Mouse (Mus musculus) liver, embryonic 11.5 days (tissue): ENCODE measurements around the gene Eed. TPM values are rescaled to one million over a fixed set of nuclear protein-coding genes. Genes with fewer than 3 reads are reported as not detected.
A peak's percentile ranks its signal among the peaks of the same experiment; 100 is the strongest.

ENCODE experiments used
- ATAC-seq: fragments of 200-750 bp; cut with Nextera tagmentation; replicated peaks from 2 replicates; pipeline ENCODE4 v1.8.0; 2017; ENCODE audit warnings: moderate number of reproducible peaks, mild to moderate bottlenecking, moderate TSS enrichment, moderate library complexity; ENCODE audit not compliant: low FRiP score
- DNase-seq: peaks from one replicate; pipeline ENCODE4 v3.0.0-alpha.2; 2017; ENCODE audit warnings: low spot score
- H3K27ac ChIP-seq: fragments of 300-500 bp; sonication (generic); 2 replicates; pipeline ENCODE4 v1.5.1; 2014; ENCODE audit warnings: mild to moderate bottlenecking, low read depth, low read length, control low read depth
- H3K27me3 ChIP-seq: fragments of 300-500 bp; sonication (generic); replicated peaks from 2 replicates; pipeline ENCODE4 v1.6.1; 2014; ENCODE audit warnings: low read length, mixed read lengths; ENCODE audit not compliant: control insufficient read depth, insufficient read depth
- H3K36me3 ChIP-seq: fragments of 300-500 bp; sonication (generic); 2 replicates; pipeline ENCODE4 v1.6.1; 2014; ENCODE audit warnings: mild to moderate bottlenecking, low read length, moderate library complexity, mixed read lengths; ENCODE audit not compliant: control insufficient read depth, insufficient read depth
- H3K4me1 ChIP-seq: fragments of 300-500 bp; sonication (generic); replicated peaks from 2 replicates; pipeline ENCODE4 v1.6.1; 2014; ENCODE audit warnings: low read length, mixed read lengths; ENCODE audit not compliant: control insufficient read depth, insufficient read depth
- H3K4me2 ChIP-seq: fragments of 300-500 bp; sonication (generic); 2 replicates; pipeline ENCODE4 v1.6.1; 2014; ENCODE audit warnings: mild to moderate bottlenecking, control low read depth, moderate library complexity
- H3K4me3 ChIP-seq: fragments of 300-500 bp; sonication (generic); 2 replicates; pipeline ENCODE4 v1.5.1; 2014; ENCODE audit warnings: low read depth, low read length, control low read depth
- H3K9ac ChIP-seq: fragments of 300-500 bp; sonication (generic); 2 replicates; pipeline ENCODE4 v1.6.1; 2014; ENCODE audit warnings: low read depth, low read length, control low read depth
- H3K9me3 ChIP-seq: fragments of 300-500 bp; sonication (generic); 2 replicates; pipeline ENCODE4 v1.6.1; 2016; ENCODE audit warnings: low read length, inconsistent platforms, mixed read lengths; ENCODE audit not compliant: control insufficient read depth
- WGBS: fragments of 180-500 bp; shearing (Covaris S2); extraction: QIAGEN DNeasy Blood & Tissue Kit; methylation state at CpG from one replicate; pipeline ENCODE4 v1.1.7; 2014; 5-methylcytosine and 5-hydroxymethylcytosine counted together
- polyA plus RNA-seq: library from polyadenylated mRNA; unstranded; fragments of >200 nt; fragmentation: Nextera tagmentation; extraction: Ambion mirVana; gene quantifications from 2 replicates; pipeline ENCODE4 v1.2.1, GENCODE M21; 2014

Eed gene
- polyA plus RNA-seq, 1 experiment from 2014 or later = 77.1 TPM

DNA sequence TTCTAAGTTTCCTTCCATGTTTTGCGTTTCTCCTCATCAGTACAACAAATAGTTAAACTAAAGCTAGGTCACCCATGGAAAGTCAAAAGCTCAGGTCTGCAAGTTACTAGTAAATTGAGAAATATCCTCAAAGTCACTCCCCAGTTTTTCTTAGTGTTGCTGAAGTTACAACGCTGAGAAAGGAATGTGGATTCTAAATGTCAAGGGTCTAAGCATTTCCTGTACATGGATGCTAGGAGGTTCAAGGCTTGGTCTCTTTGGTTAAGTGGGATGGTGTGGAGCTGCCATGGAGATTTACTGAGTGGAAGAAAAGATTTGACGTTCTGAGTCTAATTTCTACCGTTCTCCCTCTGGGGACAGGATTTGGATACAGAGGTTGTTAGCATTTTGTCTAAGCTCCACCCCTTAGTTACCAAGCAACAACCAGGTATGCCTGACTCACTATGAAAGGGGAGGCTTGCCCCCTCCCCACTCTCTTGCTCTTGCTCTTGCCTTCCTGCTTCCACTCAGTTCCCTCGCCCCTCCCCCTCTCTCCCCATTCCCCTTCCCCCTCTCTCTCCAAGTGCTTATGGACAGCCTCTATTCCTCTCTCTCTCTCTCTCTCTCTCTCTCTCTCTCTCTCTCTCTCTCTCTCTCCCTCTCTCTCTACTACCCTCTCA, 36.3 kb upstream of the Eed start:
- 29% methylated on average over 5 of the region's 5 CpGs for WGBS
- Histone ChIP-seq H3K27me3 (no peaks in the 10 kb centered on the region), H3K4me2 (no peak overlapping the region), H3K9ac (no peak overlapping the region), H3K4me1 (no peaks in the 10 kb centered on the region; the same call in none of the 2 replicates), H3K36me3 (no peaks in the 10 kb centered on the region), H3K27ac (no peak overlapping the region; the same call in 1 of the 2 replicates), H3K9me3 (no peaks in the 10 kb centered on the region), H3K4me3 (no peak overlapping the region)
- DNase-seq = no peak
- no peak for ATAC-seq

DNA sequence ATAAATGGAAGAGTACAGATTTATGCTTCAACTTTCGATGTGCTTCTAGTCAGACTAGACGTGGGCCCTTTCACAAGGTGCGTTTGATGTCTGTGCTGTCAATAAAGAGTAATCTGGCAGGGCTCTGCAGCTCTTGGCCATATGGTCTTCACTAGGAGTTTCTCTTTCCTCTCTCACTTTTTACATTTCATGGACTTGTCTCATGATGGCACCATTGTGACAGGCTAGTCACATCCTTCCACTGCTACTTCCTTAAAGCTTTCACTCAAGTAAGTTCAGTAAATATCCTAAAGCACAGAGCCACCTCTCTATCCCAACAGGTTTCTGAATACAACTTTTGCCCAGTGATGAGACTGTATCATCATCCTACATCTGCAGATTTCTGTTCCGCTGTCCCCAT, 35.7 kb upstream of the Eed start:
- H3K4me1 ChIP-seq = no peaks in the 10 kb centered on the region; the same call in none of the 2 replicates
- H3K9me3 ChIP-seq = no peaks in the 10 kb centered on the region
- DNase-seq = no peak
- H3K36me3 ChIP-seq = no peaks in the 10 kb centered on the region
- no peak overlapping the region for H3K4me3 ChIP-seq
- no peak overlapping the region; the same call in 1 of the 2 replicates for H3K27ac ChIP-seq
- WGBS = 60% methylated on average over 4 of the region's 4 CpGs
- H3K4me2 ChIP-seq = no peak overlapping the region
- no peak overlapping the region for H3K9ac ChIP-seq
- H3K27me3 ChIP-seq = no peaks in the 10 kb centered on the region
- no peak; the same call in 1 of the 2 replicates for ATAC-seq

- Histone ChIP-seq H3K27me3 (no peaks in the 10 kb centered on the region), H3K9me3 (no peaks in the 10 kb centered on the region), H3K36me3 (no peaks in the 10 kb centered on the region), H3K4me3 (no peak overlapping the region), H3K27ac (no peak overlapping the region), H3K4me1 (no peaks in the 10 kb centered on the region), H3K4me2 (no peak overlapping the region), H3K9ac (no peak overlapping the region)
- DNase-seq (no peak), ATAC-seq (no peak)
- WGBS = 64% methylated on average over 8 of the region's 8 CpGs
These were observed 26.2 kb upstream of the Eed start for GRCm38 (mm10) chr7:90006667-90007653.

DNA sequence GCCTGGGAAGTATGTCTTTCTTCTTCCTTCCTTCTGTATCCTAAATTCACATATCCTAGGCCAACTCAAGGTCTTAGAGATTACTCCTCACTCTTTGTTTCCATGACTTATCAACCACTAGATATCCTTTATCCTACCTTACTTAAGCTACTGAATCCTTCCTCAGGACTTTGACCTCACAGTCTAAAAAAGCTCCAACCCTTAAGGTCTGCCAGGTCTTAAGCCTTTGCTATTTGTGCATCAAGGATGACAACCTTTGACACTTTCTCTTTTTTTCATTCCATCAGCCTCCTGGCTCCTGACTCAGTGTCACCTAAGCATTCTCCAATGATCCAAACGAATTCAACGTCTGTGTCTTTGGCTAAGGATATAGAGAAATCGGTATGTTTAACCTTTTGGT, 24.0 kb upstream of the Eed start:
- Histone ChIP-seq H3K27ac (no peak overlapping the region), H3K9ac (no peak overlapping the region), H3K4me3 (no peak overlapping the region), H3K36me3 (no peaks in the 10 kb centered on the region), H3K4me1 (no peaks in the 10 kb centered on the region), H3K4me2 (no peak overlapping the region), H3K9me3 (no peaks in the 10 kb centered on the region), H3K27me3 (no peaks in the 10 kb centered on the region)
- WGBS = 91% methylated on average over 3 of the region's 3 CpGs
- ATAC-seq = no peak
- DNase-seq = no peak

- Histone ChIP-seq H3K4me1 (no peaks in the 10 kb centered on the region), H3K9me3 (no peaks in the 10 kb centered on the region), H3K4me3 (no peak overlapping the region), H3K4me2 (no peak overlapping the region), H3K9ac (no peak overlapping the region), H3K36me3 (no peaks in the 10 kb centered on the region), H3K27me3 (no peaks in the 10 kb centered on the region), H3K27ac (no peak overlapping the region)
- ATAC-seq (0 out of 2 replicates have a peak, but pooled peaks have one; percentile 45), DNase-seq (no peak)
- 57% methylated on average over 2 of the region's 2 CpGs for WGBS
These were observed 21.6 kb upstream of the Eed start for GRCm38 (mm10) chr7:90002375-90002774.

- ATAC-seq (no peak), DNase-seq (no peak)
- H3K27me3 ChIP-seq = no peaks in the 10 kb centered on the region
- H3K4me3 ChIP-seq = no peak overlapping the region
- H3K4me2 ChIP-seq = no peak overlapping the region
- H3K27ac ChIP-seq = no peak overlapping the region
- H3K4me1 ChIP-seq = no peaks in the 10 kb centered on the region
- no peaks in the 10 kb centered on the region for H3K9me3 ChIP-seq
- no peaks in the 10 kb centered on the region for H3K36me3 ChIP-seq
- WGBS = 87% methylated on average over 5 of the region's 5 CpGs
- no peak overlapping the region for H3K9ac ChIP-seq
These were observed 18.7 kb upstream of the Eed start for GRCm38 (mm10) chr7:89999491-89999890.

- Histone ChIP-seq H3K4me2 (no peak overlapping the region; the same call in 1 of the 2 replicates), H3K9me3 (no peaks in the 10 kb centered on the region), H3K27me3 (no peaks in the 10 kb centered on the region), H3K4me1 (no peaks in the 10 kb centered on the region), H3K36me3 (no peaks in the 10 kb centered on the region), H3K9ac (no peak overlapping the region), H3K4me3 (no peak overlapping the region), H3K27ac (no peak overlapping the region)
- ATAC-seq (no peak), DNase-seq (no peak)
- WGBS = 87% methylated on average over 2 of the region's 2 CpGs
These were observed 17.8 kb upstream of the Eed start for GRCm38 (mm10) chr7:89998624-89999006.

DNA sequence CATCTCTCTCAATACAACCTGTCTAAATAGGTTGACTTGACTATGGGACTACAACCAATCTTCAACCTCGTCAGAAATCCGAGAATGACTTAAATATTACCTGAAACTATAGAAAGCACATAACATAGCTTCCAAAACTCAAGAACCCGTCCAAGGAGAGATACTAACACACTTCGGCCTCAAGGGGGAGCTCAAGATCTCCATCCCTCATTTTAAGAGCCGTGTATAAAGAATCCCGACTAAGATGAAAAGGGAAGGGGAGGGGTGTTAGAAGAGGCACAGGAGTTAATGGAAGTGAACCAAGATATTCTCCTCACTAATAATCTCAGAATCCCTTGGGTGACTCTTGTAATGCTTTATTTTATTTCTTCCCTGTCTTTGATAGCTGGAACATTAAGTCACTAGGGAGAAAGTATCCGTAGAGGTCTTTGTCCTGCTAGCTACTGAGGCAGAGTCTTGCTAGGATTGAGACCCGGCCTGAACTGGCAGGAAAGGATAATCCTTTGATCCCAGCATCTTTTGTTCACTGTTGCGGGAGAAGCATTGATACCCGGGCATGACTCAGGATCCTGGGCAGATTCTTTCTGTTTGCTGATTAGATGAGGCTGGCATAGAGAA, 17.3 kb upstream of the Eed start:
- no peak overlapping the region for H3K4me3 ChIP-seq
- H3K4me2 ChIP-seq = peak overlapping the region; percentile 1; the same call in 1 of the 2 replicates
- H3K27ac ChIP-seq = no peak overlapping the region
- DNase-seq = no peak
- no peaks in the 10 kb centered on the region for H3K36me3 ChIP-seq
- no peaks in the 10 kb centered on the region for H3K27me3 ChIP-seq
- 22% methylated on average over 10 of the region's 10 CpGs for WGBS
- H3K4me1 ChIP-seq = no peaks in the 10 kb centered on the region
- H3K9ac ChIP-seq = no peak overlapping the region
- H3K9me3 ChIP-seq = no peaks in the 10 kb centered on the region
- ATAC-seq = peak; percentile 61
